Mouse (Mus musculus) 3T3-L1 (cell line): ENCODE results near the gene Thyn1.

Experiments
- DNase-seq: peaks from one replicate; pipeline ENCODE4 v3.0.0-alpha.2; 2015; ENCODE audit warnings: low read depth, low spot score

Thyn1 gene

DNA sequence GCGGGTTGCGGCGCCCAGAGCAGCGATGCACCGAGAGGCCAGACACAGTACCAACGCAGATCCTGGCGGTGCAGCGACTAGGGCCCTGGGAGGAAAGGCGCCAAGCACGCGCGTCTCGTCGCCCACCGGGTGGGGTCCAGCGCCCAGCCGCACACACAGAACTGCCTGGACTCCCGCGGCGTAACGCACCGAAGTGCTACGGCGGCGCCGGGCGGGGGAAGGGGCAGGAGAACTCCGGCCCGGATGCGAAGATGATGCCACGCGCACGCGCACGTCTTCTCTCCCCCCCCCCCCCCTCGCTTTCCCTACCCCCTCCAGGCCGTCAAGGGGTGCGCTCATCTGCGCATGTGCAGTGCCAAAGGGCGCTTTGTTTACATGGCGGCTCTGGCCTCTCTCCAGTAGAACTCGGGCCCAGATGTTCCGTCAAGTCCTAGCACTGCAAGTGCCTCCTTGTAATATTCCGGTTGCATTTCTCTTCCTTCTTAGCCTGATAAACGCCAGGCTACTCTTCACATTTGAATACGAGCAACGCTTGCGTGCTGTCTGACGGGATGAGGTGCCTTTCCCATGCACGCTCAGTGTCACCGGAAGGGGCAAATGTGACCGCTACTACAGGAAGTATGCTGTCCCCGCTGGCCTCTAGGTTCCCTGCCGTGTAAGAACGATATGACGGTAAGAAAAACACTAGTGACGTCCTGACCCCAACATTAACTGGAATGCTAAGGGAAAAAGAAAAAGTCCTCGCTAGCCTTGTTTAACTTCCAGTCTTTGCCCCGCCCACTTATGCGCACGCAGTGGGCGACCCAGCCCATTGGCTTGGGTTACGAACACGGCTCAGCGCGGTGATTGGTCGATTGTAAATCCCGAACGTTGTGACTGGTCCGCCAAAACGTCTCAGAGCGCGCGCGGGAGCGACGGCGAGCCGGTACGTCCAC is 30.6 kb downstream of the Thyn1 start, which contains the start of the genes Vps26b and Ncapd3:
Gene Vps26b, minus strand, starts transcription at position 238 of the 935 bp plus-strand sequence.
Gene Ncapd3, plus strand, starts transcription at position 348 of the 935 bp plus-strand sequence.
- DNase-seq, result peak; percentile 96

DNA sequence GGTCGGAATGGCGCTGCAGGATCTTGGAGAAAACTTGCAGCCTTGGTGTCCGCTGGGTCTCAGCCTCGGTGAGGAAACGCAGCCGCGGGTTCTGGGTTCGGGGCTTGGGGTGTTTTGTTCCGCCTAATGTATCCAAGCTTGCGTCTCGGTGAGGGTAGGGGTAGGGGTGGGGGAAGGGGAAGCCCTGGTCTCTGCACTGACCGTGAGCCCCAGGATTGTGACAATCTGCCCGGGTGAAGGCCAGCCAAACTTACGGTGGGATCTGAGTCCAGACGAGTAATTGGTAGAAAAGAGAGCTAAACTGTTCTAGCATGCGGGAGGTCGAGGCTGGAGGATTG is 31.2 kb downstream of the Thyn1 start:
- no peak for DNase-seq

- no peak for DNase-seq
Observed at GRCm38 (mm10) chr9:27043892-27044291, 44.4 kb downstream of the Thyn1 start.

DNA sequence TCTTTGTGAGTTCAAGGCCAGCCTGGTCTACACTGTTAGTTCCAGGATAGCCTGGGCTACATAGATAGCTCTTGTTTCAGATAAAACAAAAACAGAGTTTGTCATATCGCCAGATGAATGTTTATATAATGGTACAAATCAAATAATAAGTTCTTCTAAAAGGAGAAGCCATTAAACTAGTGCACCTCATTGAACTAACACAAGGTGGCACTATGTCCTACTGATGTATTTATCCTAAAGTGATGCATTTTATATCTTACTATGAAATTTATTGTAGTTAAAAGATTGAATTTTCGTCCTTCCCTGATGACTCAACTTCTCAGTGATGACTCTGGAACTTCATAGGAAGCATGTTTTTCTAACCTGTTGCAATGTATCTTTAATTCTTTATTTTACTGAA is 50.0 kb downstream of the Thyn1 start:
- peak; percentile 39 for DNase-seq
